Mouse (Mus musculus) cortical plate, adult 2 months (tissue): ENCODE measurements around the gene Rap2b. TPM values are rescaled to one million over a fixed set of nuclear protein-coding genes. Genes with fewer than 3 reads are reported as not detected.

ENCODE experiments used
- H3K27ac ChIP-seq: fragments of 200-500 bp; 2 replicates; pipeline ENCODE4 v1.5.1; 2012; ENCODE audit warnings: low read length, control low read depth, inconsistent platforms; ENCODE audit not compliant: insufficient read depth
- H3K4me1 ChIP-seq: fragments of 200-500 bp; 2 replicates; pipeline ENCODE4 v1.6.1; 2011; ENCODE audit warnings: low read length; ENCODE audit not compliant: control insufficient read depth, insufficient read depth
- H3K4me3 ChIP-seq: fragments of 200-500 bp; 2 replicates; pipeline ENCODE4 v1.5.1; 2011; ENCODE audit warnings: mild to moderate bottlenecking, low read length, control low read depth; ENCODE audit not compliant: insufficient read depth
- CTCF ChIP-seq: fragments of 200-500 bp; IDR thresholded peaks from 2 replicates; pipeline ENCODE4 v1.5.1; 2011; ENCODE audit warnings: mild to moderate bottlenecking, control low read depth, low read length; ENCODE audit not compliant: insufficient read depth; ENCODE audit errors: extremely low read depth
- POLR2A ChIP-seq: fragments of 200-500 bp; IDR thresholded peaks from 2 replicates; pipeline ENCODE4 v1.6.1; 2011; ENCODE audit warnings: mild to moderate bottlenecking, low read length, control low read depth; ENCODE audit not compliant: insufficient read depth; ENCODE audit errors: extremely low read depth
- polyA plus RNA-seq: library from polyadenylated mRNA; depleted of rRNA; stranded (reverse); fragments of >200 nt; gene quantifications from 2 replicates; pipeline ENCODE4 v1.2.3, GENCODE M21; 2012

Gene Rap2b
- polyA plus RNA-seq, 1 experiment = 15.9 TPM

DNA sequence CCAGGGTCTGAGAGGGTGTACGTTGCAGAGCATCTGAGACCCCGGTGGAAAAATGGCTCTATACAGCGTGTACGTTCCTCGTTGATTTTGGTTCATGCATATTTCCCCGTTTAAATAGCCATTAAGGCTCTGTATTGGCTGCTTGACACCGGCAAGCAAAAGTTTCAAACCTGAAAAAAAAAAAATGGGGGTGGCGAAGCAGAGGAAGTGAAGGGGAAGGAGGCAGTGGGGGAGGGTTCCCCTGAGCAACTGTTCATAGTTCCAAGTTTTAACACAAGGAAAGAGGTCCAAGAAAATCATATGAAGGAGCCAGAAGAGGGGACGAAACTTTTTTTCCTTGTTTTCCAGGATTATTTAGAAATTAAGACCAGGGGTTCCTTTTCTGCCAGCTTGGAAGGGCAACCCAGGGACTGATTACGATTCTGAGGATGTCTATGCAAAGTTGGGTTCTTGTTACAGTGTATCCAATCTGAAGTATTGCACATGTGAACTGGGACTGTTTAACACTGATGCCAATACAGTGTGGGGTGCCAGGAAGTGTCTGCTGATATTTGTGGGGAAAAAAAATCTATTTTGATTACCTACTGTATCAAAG, 4.4 kb downstream of the Rap2b start, which contains the start of gene B430305J03Rik:
Gene B430305J03Rik, minus strand, starts transcription at position 173 of the 595 bp plus-strand sequence.
- Histone ChIP-seq H3K4me3 (peak within 1 kb of the TSS; percentile 91), H3K27ac (peak within 1 kb of the TSS; percentile 80), H3K4me1 (no peaks in the 10 kb centered on the region; the same call in 1 of the 2 replicates)
- no peak for TF ChIP-seq POLR2A
- TF ChIP-seq CTCF = no peak

DNA sequence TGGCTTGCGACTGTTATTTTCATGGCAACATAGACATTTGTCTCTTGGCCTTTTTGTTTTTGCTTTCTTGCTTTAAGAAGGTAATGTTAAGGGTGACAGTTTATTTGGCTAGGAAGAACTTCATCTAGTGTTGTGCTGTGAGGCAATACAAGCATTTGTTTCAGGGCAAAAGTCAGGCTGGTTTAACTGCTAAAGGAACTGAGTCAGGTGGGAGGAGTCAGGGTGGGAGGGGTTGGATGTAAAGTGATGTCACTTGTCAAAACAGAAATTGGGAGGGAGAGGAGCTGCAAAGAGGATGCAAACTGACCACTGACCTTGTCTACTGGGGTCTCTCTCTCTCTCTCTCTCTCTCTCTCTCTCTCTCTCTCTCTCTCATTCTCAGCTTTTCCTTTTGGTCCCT, 7.0 kb downstream of the Rap2b start:
- no peaks in the 10 kb centered on the region for H3K4me1 ChIP-seq
- no peak for TF ChIP-seq CTCF
- TF ChIP-seq POLR2A = no peak
- no peak overlapping the region for H3K27ac ChIP-seq
- no peak overlapping the region for H3K4me3 ChIP-seq

DNA sequence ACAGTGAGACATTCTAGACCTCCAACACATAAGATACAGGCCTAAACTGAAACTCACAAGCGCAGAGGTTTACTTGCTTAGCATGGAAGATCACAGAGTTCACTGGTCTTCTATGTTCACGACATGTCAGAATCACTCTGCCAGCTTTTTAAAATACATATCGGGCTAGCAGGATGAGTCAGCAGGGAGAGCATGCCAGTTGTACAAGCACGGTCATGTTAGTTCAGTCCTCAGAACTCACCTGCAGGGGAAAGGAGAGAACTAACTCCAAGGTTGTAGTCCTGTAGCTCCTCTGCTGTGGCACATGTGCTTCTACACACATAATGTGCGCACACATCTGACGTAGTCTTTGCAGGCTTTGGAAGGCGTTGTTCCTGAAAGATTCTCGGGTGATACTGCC, 14.6 kb downstream of the Rap2b start:
- TF ChIP-seq CTCF (no peak), POLR2A (no peak)
- Histone ChIP-seq H3K4me3 (no peak overlapping the region), H3K4me1 (no peaks in the 10 kb centered on the region; the same call in 1 of the 2 replicates), H3K27ac (no peak overlapping the region)

GRCm38 (mm10) chr3:61386368-61386767, 24.9 kb downstream of the Rap2b start:
- no peak overlapping the region for H3K4me3 ChIP-seq
- TF ChIP-seq CTCF (no peak), POLR2A (no peak)
- H3K4me1 ChIP-seq = no peaks in the 10 kb centered on the region

GRCm38 (mm10) chr3:61391564-61391963, 30.1 kb downstream of the Rap2b start:
- H3K4me1 ChIP-seq = no peaks in the 10 kb centered on the region
- no peak overlapping the region for H3K4me3 ChIP-seq
- no peak overlapping the region for H3K27ac ChIP-seq
- TF ChIP-seq CTCF (no peak), POLR2A (no peak)

More at GRCm38 (mm10) chr3:61386368-61386767, 24.9 kb downstream of the Rap2b start:
- H3K27ac ChIP-seq = no peak overlapping the region

DNA sequence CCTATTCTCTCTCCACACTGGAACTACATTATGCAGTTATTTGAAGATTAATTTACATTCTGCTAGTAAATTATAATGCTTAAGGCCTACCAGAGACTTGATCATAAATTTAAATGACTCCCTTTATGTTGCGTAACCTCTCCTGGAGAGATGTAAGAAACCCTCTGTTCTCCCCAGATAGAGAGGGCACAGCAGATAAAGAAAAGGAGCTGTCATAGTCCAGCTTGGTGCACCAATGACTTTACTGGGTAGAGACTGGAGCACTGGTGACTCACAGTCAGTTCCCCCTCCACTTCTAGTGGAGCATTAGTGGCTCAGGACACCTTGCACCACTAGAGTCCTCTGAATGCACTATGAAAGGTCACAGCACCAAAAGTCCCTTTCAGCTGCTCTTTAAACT, 31.4 kb downstream of the Rap2b start:
- Histone ChIP-seq H3K4me3 (no peak overlapping the region), H3K4me1 (no peaks in the 10 kb centered on the region), H3K27ac (no peak overlapping the region)
- TF ChIP-seq CTCF (no peak), POLR2A (no peak)

GRCm38 (mm10) chr3:61393520-61393919, 32.1 kb downstream of the Rap2b start:
- Histone ChIP-seq H3K27ac (no peak overlapping the region), H3K4me1 (no peaks in the 10 kb centered on the region), H3K4me3 (no peak overlapping the region)
- TF ChIP-seq CTCF = no peak
- no peak for TF ChIP-seq POLR2A

DNA sequence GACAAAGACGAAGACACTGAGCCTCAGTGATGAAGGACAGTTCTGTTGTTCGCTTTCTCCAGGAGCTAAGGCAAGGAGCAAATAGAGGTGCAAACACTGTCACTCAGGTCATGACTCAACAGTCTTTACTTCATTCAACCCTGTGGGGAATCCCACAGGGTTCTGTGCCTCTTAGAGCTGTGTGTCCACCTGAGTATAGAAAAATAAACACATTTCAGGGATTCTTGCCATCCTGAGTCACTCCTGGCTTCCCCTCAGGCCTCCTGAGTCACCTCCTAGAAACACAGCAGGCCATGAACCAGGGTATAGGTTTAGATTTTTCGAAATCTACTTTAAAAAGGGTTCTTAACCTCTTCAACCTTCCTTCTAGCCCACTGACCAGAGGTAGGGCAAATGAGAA, 33.9 kb downstream of the Rap2b start:
- TF ChIP-seq POLR2A (no peak), CTCF (no peak)
- Histone ChIP-seq H3K4me1 (no peaks in the 10 kb centered on the region), H3K27ac (no peak overlapping the region), H3K4me3 (no peak overlapping the region)

DNA sequence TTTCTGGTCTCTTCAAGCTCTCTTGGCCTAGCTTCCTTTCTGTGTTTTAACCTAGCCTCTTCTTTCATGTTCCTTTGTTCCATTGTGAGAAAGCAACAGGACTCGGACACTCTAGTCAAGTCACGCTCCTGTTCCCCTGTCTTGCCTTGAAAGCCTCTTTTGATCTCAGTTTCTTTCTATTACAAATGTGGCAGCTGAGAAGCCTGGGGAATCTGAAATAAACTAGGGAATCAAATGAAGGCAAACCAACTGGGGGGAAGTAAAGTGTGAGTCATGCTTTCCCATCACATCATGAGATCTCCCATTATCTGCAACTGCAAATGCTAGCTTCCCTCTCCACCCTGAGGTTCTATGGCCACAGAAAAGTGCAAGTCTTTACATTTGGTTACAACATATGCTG, 35.3 kb downstream of the Rap2b start:
- Histone ChIP-seq H3K4me1 (no peaks in the 10 kb centered on the region), H3K27ac (no peak overlapping the region), H3K4me3 (no peak overlapping the region)
- TF ChIP-seq CTCF (no peak), POLR2A (no peak)

- H3K27ac ChIP-seq = no peak overlapping the region
- no peak for TF ChIP-seq CTCF
- no peak overlapping the region for H3K4me3 ChIP-seq
- H3K4me1 ChIP-seq = no peaks in the 10 kb centered on the region
These were observed 39.5 kb downstream of the Rap2b start for GRCm38 (mm10) chr3:61400823-61401387.

GRCm38 (mm10) chr3:61406921-61407320, 45.5 kb downstream of the Rap2b start:
- no peaks in the 10 kb centered on the region for H3K4me1 ChIP-seq
- no peak overlapping the region for H3K4me3 ChIP-seq
- no peak for TF ChIP-seq POLR2A
- no peak for TF ChIP-seq CTCF
- no peak overlapping the region for H3K27ac ChIP-seq
